Mouse (Mus musculus) retina, postnatal 7 days (tissue): ENCODE results near the gene Dlg1.

Source experiments
- DNase-seq: peaks from one replicate; pipeline ENCODE4 v3.0.0-alpha.2; 2012; ENCODE audit warnings: low read depth, low spot score

Dlg1 gene

GRCm38 (mm10) chr16:31903239-31903638 is 240.0 kb downstream of the Dlg1 start:
- DNase-seq, result no peak

GRCm38 (mm10) chr16:31905331-31905730 is 242.1 kb downstream of the Dlg1 start:
- no peak for DNase-seq

GRCm38 (mm10) chr16:31905891-31906825 is 242.9 kb downstream of the Dlg1 start:
- DNase-seq, result no peak

- no peak for DNase-seq
Observed at GRCm38 (mm10) chr16:31906896-31907295, 243.7 kb downstream of the Dlg1 start.

- no peak for DNase-seq
Observed at GRCm38 (mm10) chr16:31908959-31909358, 245.7 kb downstream of the Dlg1 start.

GRCm38 (mm10) chr16:31910281-31910847 is 247.1 kb downstream of the Dlg1 start:
- DNase-seq, result no peak

GRCm38 (mm10) chr16:31917776-31918175 is 254.5 kb downstream of the Dlg1 start:
- no peak for DNase-seq

- DNase-seq, result peak; percentile 85
Observed at GRCm38 (mm10) chr16:31918248-31918724, 255.0 kb downstream of the Dlg1 start.

- no peak for DNase-seq
Observed at GRCm38 (mm10) chr16:31924368-31924767, 261.1 kb downstream of the Dlg1 start.
